Mouse (Mus musculus): ENCODE results near the gene Mrpl20.

Gene Mrpl20

GRCm38 (mm10) chr4:155833234-155833633 lies 30.6 kb downstream of the Mrpl20 start:
- DNase-seq: no peak

DNA sequence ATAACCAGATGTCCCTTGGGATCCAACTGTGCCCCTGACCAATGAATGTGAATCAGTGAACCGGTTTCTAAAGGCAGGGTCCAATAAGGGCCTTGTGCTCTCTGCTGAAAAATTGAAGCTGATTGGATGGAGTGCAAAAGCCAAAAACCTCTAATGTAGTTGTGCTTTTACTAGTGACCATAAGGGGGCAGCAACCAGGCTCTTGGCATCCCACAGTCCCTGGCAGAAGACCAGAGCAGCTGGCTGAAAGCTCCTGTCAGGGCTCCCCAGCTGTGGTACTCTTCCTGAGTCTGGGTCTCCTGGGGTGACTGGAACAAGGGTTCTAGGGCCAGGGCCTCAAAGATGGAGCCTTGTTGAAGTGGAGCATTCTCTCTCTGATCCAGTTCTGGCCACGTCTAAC lies 31.2 kb downstream of the Mrpl20 start:
- DNase-seq: peak; percentile 90 to 91

- DNase-seq: peak; percentile 63 to 68
These were observed 34.8 kb downstream of the Mrpl20 start for GRCm38 (mm10) chr4:155837404-155838010.

- DNase-seq: peak in 1 of 2 experiments; percentile 28
These were observed 35.8 kb downstream of the Mrpl20 start for GRCm38 (mm10) chr4:155838187-155839153.

- DNase-seq: peak; percentile 88 to 92
These were observed 36.8 kb downstream of the Mrpl20 start, which contains the start of gene Mxra8 for GRCm38 (mm10) chr4:155839483-155839910. Gene Mxra8, plus strand, starts transcription at chr4:155839680.

DNA sequence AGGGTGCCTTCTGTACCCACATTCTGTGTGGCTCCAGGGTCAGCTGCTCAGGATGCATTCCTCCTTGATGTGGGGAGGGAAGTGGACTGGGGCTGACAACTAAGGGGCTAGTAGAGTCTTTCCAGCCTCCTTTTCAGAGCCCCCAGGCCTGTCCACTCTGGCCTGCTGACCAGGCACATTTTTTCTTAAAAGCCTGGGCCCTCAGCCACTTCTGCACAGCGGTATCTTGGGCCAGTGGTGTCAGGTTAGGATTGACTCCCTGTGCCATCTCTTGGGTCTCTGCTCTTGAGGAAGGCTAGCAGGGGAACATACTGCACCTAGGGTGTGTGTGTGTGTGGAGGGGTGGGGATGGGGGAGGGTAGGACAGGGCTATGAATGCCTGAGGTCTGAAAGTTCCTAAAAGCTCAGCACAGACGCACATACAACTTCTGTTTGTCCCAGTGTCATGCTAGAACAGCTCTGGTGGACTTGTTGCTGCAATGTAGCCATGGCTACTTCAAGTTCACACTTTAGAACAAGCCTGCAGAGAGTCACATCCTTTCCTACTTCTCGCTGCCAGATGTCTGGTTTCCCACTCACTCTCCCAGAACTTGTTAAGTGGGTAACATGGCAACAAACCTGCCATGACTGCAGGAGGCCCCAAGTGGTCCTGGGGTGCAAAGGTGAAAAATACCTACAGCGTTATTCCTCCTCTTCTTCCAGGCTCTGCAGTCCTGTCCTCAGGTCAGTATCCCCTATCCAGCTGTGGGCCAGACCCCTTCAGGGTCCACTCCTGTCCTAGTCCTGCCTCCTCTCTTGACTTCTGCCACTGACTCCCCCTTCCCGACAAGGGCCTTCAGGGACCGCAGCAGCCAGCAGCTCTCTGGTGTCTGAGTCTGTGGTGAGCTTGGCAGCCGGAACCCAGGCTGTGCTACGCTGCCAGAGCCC lies 37.7 kb downstream of the Mrpl20 start:
- peak in 1 of 2 experiments; percentile 28 for DNase-seq

DNA sequence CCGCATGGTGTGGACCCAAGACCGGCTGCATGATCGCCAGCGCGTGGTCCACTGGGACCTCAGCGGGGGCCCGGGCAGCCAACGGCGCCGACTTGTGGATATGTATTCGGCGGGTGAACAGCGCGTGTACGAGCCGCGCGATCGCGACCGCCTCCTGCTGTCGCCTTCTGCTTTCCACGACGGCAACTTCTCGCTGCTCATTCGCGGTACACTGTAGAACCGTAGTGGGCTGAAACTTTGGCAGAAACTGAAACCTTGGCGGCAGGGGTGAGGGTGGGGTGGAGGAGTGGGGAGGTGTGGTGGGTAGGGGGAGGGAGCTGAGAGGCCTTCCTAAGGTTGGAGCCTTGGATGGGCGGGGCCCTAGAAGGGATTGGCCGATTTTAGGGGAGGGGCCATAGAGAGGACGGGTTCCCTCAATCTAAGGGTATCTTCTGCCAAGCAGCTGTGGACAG lies 38.4 kb downstream of the Mrpl20 start:
- peak; percentile 81 to 84 for DNase-seq

- no peak for DNase-seq
These were observed 39.1 kb downstream of the Mrpl20 start for GRCm38 (mm10) chr4:155841651-155842270.

DNA sequence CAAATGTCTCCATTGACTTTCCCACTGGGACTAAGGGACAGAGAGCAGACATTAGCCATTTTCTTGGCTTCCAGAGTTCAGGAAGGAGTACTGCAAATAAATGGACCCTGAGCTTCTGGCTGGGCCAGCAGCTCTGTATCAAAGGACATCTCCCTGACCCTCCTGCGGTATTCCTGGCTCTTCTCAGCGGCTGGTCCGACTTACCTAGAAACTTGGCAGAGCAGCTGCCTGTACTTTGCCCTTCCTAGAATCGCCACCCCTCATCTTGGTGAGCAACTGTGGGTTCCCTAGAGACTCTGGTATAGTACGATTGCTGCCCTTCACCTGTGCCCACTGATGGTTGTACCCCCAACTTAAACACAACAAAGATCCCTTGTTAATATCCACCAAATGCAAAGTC lies 40.6 kb downstream of the Mrpl20 start:
- peak; percentile 75 to 84 for DNase-seq

- peak; percentile 91 to 96 for DNase-seq
These were observed 44.3 kb downstream of the Mrpl20 start, which contains the start of gene Dvl1 for GRCm38 (mm10) chr4:155846871-155847578. Gene Dvl1, plus strand, starts transcription at chr4:155847402.

DNA sequence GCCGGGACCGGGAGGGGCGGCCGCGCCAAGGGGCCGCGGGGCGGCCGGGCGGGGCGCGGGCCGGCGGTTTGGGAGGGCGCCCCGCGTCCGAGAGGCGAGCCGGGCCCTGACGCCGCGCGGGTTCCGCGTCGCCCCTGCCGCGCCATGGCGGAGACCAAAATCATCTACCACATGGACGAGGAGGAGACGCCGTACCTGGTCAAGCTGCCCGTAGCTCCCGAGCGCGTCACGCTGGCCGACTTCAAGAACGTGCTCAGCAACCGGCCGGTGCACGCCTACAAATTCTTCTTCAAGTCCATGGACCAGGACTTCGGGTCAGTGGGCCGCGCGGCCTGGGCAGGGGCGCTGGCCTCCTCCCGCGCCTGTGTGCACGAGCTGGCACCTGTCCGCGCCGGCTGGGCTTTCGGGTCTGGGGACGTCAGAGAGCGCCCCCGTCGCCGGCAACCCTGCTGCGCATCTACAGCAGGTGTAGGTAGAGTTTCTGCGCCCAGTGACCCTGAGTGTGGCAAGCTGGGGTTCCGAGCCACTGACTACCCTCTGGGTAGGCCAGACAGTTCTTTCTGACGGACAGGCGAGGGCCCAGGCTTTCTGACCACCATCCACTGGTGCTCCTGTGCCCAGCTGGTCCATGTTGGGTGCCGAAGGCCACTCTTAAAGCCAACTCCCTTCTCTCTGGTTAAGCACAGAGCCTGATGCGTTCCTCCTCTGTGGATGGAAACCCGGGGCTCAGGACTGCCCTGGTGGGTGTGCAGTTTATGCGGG lies 45.1 kb downstream of the Mrpl20 start:
- DNase-seq: peak; percentile 70 to 74

- peak; percentile 76 to 90 for DNase-seq
These were observed 45.9 kb downstream of the Mrpl20 start for GRCm38 (mm10) chr4:155848434-155849095.

- no peak for DNase-seq
These were observed 46.7 kb downstream of the Mrpl20 start for GRCm38 (mm10) chr4:155849391-155849790.

- DNase-seq: peak; percentile 69 to 76
These were observed 47.2 kb downstream of the Mrpl20 start for GRCm38 (mm10) chr4:155849792-155850451.

DNA sequence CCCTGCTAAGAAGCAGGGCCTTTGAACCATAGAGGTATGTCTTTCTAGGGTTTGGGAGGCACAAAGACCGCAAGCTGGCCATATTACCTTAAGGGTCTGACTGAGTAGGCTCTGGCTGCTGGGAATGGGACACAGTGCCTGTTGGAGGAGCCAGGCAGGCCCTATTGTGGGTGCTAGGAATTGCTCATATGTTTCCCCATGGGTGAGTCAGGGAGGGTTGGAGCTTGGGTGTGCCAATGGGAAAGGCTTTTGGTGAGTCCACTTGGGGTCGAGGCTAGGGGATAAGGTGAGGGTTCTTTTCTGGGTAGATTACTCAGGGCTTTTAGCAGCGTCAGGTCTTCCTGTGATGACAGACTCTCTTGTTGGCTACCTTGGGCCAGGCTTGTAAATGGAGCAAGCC lies 48.7 kb downstream of the Mrpl20 start:
- DNase-seq: no peak

DNA sequence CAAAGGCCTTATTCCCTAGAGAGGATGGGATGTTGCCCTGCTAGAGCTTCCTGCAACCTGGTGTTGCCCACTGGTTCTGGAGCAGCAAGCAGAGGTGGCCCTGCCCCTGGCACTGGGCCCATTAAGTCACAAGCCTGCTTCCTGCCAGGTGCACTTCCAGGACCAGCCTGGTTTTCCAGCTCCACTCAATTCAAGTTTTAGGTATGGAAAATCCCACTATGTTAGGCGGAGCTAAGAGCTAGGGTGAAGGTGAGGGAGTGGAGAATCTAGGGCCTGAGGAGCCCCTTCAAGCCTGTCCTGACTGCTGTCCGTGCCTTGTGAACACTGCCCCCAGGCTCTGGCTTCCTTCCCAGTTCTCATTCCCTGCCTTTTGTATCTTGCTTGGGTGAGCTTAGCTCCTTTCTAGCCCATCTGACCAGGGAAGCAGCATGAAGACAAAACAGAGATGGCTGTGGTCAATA lies 49.3 kb downstream of the Mrpl20 start:
- peak; percentile 81 for DNase-seq

DNA sequence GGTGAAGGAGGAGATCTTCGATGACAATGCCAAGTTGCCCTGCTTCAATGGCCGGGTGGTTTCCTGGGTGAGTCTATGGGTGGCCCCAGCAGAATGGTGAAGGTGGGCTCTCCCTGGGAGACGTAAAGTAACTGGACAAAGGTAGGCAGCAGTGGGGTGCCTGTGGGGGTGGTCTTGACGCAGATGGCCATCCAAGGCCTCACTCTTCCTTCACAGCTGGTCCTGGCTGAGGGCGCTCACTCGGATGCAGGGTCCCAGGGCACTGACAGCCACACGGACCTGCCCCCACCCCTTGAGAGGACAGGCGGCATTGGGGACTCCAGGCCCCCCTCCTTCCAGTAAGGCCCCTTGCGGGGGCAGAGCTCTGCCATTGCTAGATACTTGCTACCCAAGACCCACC lies 50.7 kb downstream of the Mrpl20 start:
- no peak for DNase-seq

DNA sequence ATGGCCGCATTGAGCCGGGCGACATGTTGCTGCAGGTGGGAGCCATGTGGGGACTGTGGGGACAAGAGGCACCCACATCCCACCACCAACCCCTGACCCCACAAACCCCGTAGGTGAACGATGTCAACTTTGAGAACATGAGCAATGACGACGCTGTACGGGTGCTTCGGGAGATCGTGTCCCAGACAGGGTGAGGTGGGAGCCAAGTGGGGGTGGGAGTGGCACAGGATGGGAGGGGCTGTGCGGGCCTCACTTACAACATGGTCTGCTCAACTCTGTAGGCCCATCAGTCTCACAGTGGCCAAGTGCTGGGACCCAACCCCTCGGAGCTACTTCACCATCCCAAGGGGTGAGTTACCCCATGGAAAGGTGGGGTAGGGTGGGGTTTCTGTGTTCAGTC lies 52.3 kb downstream of the Mrpl20 start:
- DNase-seq: no peak

GRCm38 (mm10) chr4:155856071-155856470 lies 53.4 kb downstream of the Mrpl20 start:
- DNase-seq: no peak

Data from kidney, postnatal 36 days (tissue).